Mouse (Mus musculus): ENCODE results near the gene Emc10. TPM values are rescaled to one million over a fixed set of nuclear protein-coding genes. Genes with fewer than 3 reads are reported as not detected.

The Emc10 gene
- polyA plus RNA-seq, 1 experiment, result 97.6 TPM

DNA sequence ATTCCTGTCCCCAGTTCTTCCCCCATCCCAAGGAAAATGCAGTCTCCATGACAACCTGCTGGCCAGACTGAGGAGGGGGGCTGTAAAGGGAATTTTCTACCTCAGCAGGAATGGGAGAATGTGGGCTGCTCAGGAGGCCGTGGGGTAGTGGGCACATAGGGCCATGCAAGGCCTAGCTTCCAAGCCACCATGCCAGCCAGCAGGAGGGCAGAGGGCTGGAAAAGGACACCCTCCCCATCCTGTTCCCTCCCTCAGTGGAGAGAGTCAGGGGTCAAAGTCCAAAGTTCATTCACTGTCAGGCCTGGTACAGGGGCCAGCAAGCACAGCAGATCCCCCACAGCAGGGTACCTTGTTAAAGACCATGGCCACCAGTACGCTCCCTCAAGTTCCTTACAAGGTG is 31.2 kb downstream of the Emc10 start, which contains the start of gene Aspdh:
Aspdh (plus strand) TSS at position 281 of the 400 bp plus-strand sequence.
- Histone ChIP-seq H3K4me3 (ENCODE audit: insufficient read depth, low read depth, low read length) (no peak within 1 kb of the TSS), H3K4me1 (ENCODE audit: control insufficient read depth, insufficient read depth, insufficient read length, low read length) (peaks cover 7% of the 10 kb centered on the region), H3K27ac (replicated peaks; ENCODE audit: low read depth, low read length) (no peak within 1 kb of the TSS)

DNA sequence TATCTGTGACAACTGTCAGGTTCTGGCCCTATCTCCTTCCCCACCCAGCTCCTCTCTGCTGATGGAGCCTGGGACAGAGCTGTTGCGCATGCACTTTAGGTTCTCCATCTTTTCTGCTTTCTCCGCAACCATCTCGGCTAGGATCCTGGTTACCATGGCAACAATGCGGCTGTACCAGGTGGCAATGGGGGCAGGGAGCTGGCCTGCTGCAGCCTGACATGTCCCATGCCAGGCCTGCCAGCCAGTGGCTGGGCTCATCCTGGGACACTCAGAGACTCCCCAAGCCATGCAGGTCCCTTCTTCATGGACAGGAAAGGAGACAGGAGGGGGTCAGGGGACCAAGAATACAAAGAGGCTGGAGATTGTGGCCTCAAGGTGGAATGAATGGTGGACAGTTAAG is 31.8 kb downstream of the Emc10 start:
- no peak overlapping the region for H3K27ac ChIP-seq (replicated peaks; ENCODE audit: low read depth, low read length)
- no peak overlapping the region for H3K4me3 ChIP-seq (ENCODE audit: insufficient read depth, low read depth, low read length)
- H3K4me1 ChIP-seq (ENCODE audit: control insufficient read depth, insufficient read depth, insufficient read length, low read length), result peaks cover 7% of the 10 kb centered on the region

DNA sequence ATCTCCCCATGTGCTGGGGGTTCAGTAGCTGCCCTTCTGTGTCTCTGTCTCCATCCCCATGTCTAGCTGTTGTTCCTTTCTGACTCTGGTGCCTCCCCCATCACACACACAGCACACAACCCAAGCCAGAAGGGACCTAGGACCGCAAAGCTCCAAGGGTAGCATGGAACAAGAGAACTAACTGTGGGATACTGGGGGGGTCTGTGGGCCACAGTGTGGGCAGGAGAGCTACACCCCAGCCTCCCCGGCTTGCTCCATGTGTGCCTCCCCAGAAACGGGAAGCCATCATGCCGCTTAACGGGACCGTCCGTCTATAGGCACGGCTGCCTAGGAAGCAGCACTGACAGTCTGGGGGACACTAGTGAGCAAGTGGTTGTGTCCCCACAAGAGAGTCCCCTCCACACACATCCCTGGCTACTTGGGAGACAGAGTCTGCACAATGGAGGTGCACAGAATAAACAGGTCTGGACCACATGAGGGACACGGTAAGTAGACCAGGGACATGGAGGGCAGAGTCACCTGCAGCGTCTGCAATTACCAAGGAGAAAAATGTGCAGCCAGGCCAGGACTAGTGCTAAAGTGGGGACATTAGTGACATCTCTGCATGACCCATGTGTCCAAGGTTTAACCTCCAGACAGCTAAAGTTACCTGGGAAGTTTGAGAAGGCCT is 32.6 kb downstream of the Emc10 start:
- H3K4me3 ChIP-seq (ENCODE audit: insufficient read depth, low read depth, low read length), result no peak overlapping the region
- peaks cover 3% of the 10 kb centered on the region for H3K4me1 ChIP-seq (ENCODE audit: control insufficient read depth, insufficient read depth, insufficient read length, low read length)

GRCm38 (mm10) chr7:44463056-44463425 is 33.3 kb downstream of the Emc10 start:
- no peak overlapping the region for H3K27ac ChIP-seq (replicated peaks; ENCODE audit: low read depth, low read length)
- H3K4me3 ChIP-seq (ENCODE audit: insufficient read depth, low read depth, low read length), result no peak overlapping the region
- no peaks in the 10 kb centered on the region for H3K4me1 ChIP-seq (ENCODE audit: control insufficient read depth, insufficient read depth, insufficient read length, low read length)

More for the DNA sequence above, 32.6 kb downstream of the Emc10 start:
- H3K27ac ChIP-seq (replicated peaks; ENCODE audit: low read depth, low read length), result no peak overlapping the region

DNA sequence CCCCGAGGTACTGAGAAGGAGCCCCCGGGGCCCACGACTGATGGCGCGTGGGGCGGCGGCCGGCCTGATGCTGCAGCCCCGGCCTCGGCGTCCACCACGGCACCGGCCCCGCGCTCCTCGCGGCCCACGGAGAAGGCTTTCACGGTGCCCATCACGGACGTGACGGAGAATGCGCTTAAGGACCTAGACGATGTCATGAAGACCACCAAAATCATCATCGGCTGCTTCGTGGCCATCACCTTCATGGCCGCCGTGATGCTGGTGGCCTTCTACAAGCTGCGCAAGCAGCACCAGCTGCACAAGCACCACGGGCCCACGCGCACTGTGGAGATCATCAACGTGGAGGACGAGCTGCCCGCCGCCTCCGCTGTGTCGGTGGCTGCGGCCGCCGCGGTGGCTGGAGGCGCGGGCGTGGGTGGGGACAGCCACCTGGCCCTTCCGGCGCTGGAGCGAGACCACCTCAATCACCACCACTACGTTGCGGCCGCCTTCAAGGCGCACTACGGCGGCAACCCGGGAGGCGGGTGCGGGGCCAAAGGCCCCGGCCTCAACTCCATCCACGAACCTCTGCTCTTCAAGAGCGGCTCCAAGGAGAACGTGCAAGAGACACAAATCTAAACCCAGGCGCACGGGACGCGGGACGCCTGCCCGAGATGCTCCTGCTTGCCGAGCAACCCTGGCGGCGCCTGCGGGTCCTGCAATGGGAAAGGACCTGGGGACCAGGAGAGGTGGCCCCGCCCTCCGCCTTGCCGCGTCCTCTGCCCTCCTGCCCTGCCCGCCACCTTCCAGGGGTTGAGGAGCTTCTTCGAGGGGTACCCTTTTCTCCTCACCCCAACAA is 33.9 kb downstream of the Emc10 start:
- Histone ChIP-seq H3K4me3 (ENCODE audit: insufficient read depth, low read depth, low read length) (no peak overlapping the region), H3K27ac (replicated peaks; ENCODE audit: low read depth, low read length) (no peak overlapping the region), H3K4me1 (ENCODE audit: control insufficient read depth, insufficient read depth, insufficient read length, low read length) (no peaks in the 10 kb centered on the region)

GRCm38 (mm10) chr7:44461503-44462217 is 34.7 kb downstream of the Emc10 start:
- Histone ChIP-seq H3K4me3 (ENCODE audit: insufficient read depth, low read depth, low read length) (no peak overlapping the region), H3K27ac (replicated peaks; ENCODE audit: low read depth, low read length) (no peak overlapping the region), H3K4me1 (ENCODE audit: control insufficient read depth, insufficient read depth, insufficient read length, low read length) (no peaks in the 10 kb centered on the region)

DNA sequence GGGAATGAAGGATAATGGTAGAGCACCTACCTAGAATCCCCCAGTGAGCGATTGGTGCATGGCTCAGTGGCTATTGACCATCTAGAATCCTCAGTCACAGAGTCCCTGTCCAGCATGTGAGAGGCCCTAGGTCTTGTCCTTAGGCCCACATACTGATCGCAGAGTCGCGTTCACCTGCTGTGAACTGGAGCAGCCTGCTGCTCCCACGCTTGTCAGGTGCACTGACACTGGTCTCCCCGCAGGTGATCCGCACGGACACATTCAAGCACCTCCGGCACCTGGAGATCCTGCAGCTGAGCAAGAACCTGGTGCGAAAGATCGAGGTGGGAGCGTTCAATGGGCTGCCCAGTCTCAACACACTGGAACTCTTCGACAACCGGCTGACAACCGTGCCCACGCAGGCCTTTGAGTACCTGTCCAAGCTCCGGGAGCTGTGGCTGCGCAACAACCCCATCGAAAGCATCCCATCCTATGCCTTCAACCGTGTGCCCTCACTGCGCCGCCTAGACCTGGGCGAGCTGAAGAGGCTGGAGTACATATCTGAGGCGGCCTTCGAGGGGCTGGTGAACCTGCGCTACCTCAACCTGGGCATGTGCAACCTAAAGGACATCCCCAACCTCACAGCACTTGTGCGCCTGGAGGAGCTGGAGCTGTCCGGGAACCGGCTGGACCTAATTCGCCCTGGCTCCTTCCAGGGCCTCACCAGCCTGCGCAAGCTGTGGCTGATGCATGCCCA is 35.4 kb downstream of the Emc10 start:
- Histone ChIP-seq H3K4me1 (ENCODE audit: control insufficient read depth, insufficient read depth, insufficient read length, low read length) (no peaks in the 10 kb centered on the region), H3K27ac (replicated peaks; ENCODE audit: low read depth, low read length) (no peak overlapping the region), H3K4me3 (ENCODE audit: insufficient read depth, low read depth, low read length) (no peak overlapping the region)

DNA sequence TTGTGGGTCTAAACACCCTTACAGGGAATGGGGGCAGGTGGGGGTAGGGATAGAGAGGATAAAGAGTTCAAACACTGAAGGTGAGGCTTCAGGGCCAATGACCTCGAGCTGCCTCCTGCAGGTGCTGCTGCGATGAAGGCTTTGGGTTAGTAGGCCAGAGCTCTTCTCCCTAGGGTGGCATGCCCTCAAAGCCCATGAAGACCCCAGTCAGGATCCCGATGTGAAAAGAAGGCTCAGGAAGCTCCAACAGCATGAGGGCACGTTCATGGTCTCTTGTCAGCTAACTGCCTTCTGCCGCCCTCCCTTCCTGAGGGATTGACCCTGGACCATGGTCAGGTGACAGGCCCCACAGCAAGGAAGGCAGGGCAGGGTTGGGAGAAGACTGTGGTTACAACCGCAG is 36.3 kb downstream of the Emc10 start:
- no peak overlapping the region for H3K4me3 ChIP-seq (ENCODE audit: insufficient read depth, low read depth, low read length)
- no peak overlapping the region for H3K27ac ChIP-seq (replicated peaks; ENCODE audit: low read depth, low read length)
- H3K4me1 ChIP-seq (ENCODE audit: control insufficient read depth, insufficient read depth, insufficient read length, low read length), result no peaks in the 10 kb centered on the region

DNA sequence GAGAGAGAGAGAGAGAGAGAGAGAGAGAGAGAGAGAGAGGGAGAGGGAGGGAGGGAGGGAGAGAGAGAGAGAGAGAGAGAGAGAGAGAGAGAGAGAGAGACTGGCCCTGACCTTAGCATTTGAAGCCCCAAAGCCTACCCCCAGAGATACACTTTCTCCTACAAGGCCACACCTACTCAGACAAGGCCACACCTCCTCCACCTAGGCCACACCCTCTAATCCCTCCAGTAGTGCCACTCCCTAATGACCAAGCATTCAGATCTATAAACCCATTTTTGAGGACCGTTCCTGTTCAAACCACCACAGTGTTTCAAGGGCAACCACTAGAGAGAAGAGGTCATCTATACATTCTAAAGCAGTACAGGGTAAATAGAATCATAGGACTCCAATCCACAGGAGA is 40.0 kb downstream of the Emc10 start:
- Histone ChIP-seq H3K4me1 (ENCODE audit: control insufficient read depth, insufficient read depth, insufficient read length, low read length) (no peaks in the 10 kb centered on the region), H3K27ac (replicated peaks; ENCODE audit: low read depth, low read length) (no peak overlapping the region), H3K4me3 (ENCODE audit: insufficient read depth, low read depth, low read length) (no peak overlapping the region)

- no peak overlapping the region for H3K27ac ChIP-seq (replicated peaks; ENCODE audit: low read depth, low read length)
- H3K4me3 ChIP-seq (ENCODE audit: insufficient read depth, low read depth, low read length), result no peak overlapping the region
- no peaks in the 10 kb centered on the region for H3K4me1 ChIP-seq (ENCODE audit: control insufficient read depth, insufficient read depth, insufficient read length, low read length)
These were observed 43.1 kb downstream of the Emc10 start for GRCm38 (mm10) chr7:44453256-44453655.

GRCm38 (mm10) chr7:44446070-44446855 is 50.1 kb downstream of the Emc10 start:
- H3K4me1 ChIP-seq (ENCODE audit: control insufficient read depth, insufficient read depth, insufficient read length, low read length), result no peaks in the 10 kb centered on the region
- H3K27ac ChIP-seq (replicated peaks; ENCODE audit: low read depth, low read length), result no peak overlapping the region
- H3K4me3 ChIP-seq (ENCODE audit: insufficient read depth, low read depth, low read length), result no peak overlapping the region

DNA sequence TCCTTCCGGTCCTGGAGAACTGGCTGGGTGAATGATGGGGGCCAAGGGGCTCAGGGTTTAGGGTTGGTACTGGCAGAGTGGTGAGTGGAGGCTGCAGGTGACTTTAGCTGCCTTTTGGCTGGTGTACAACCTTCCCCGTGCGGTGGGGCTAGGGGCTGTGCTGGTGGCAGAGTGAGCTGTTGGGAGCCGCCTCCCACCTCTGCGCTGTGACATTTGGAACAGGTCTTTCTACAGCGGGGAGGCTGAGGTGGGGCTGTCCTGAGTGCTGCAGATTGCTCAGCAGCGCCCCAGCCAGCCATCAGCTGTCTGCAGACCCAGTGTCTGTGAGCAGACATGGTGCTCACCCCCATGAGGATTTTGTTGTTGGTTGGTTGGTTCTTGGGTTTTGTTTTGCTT is 50.8 kb downstream of the Emc10 start:
- H3K27ac ChIP-seq (replicated peaks; ENCODE audit: low read depth, low read length), result no peak overlapping the region
- no peaks in the 10 kb centered on the region for H3K4me1 ChIP-seq (ENCODE audit: control insufficient read depth, insufficient read depth, insufficient read length, low read length)
- no peak overlapping the region for H3K4me3 ChIP-seq (ENCODE audit: insufficient read depth, low read depth, low read length)

DNA sequence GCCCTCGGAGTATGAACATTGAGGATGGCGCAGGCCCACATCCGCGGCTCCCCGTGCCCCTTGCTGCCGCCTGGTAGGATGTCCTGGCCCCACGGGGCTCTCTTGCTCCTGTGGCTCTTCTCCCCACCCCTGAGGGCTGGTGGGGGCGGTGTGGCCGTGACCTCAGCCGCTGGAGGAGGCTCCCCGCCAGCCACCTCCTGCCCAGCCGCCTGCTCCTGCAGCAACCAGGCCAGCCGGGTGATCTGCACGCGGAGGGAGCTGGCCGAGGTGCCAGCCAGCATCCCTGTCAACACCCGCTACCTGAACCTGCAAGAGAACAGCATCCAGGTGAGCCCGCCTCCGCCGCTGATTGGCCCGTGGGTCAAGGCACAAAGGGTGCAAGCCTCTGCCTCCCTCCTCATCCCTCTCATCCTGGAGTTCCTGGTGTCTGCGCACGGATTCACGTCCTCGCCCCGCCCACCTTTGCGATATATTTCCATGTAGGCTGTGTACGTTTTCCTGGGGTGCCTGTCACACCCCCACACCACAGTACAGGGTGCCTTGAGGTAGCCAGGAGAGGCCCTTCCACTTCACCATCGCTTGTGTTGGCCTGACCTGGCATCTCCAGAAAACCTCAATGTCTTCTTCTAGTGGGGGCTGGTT is 51.3 kb downstream of the Emc10 start:
- no peaks in the 10 kb centered on the region for H3K4me1 ChIP-seq (ENCODE audit: control insufficient read depth, insufficient read depth, insufficient read length, low read length)
- H3K27ac ChIP-seq (replicated peaks; ENCODE audit: low read depth, low read length), result no peak overlapping the region
- H3K4me3 ChIP-seq (ENCODE audit: insufficient read depth, low read depth, low read length), result no peak overlapping the region
